Mouse (Mus musculus) CH12.LX (cell line): ENCODE measurements at regions not wholly inside any gene's neighbourhood (a gene's known extent, or its start where the extent isn't known, plus 50 kb on each side); places are given as distances from the start of the nearest gene placed in this dataset.

Experiments used
- BHLHE40 ChIP-seq: IDR thresholded peaks from 2 replicates; pipeline ENCODE4 v1.6.1; 2011; ENCODE audit warnings: mild to moderate bottlenecking, low read depth, low read length, improper control_type of control experiment
- CTCF ChIP-seq, 2 experiments: IDR thresholded peaks in 1 of 2; conservative IDR thresholded peaks in 1 of 2; 2 replicates each; pipeline ENCODE4 v1.5.1; 2011 to 2012; ENCODE audit warnings: low read depth in 2 of 2, low read length in 2 of 2, improper control_type of control experiment in 1 of 2, inconsistent platforms in 1 of 2, mild to moderate bottlenecking in 1 of 2, moderate library complexity in 1 of 2
- E2F4 ChIP-seq: IDR thresholded peaks from 2 replicates; pipeline ENCODE4 v1.6.1; 2011; ENCODE audit warnings: low read depth, low read length, improper control_type of control experiment; ENCODE audit not compliant: insufficient replicate concordance
- EP300 ChIP-seq: IDR thresholded peaks from 2 replicates; pipeline ENCODE4 v1.6.1; 2011; ENCODE audit warnings: low read length, improper control_type of control experiment
- ETS1 ChIP-seq: conservative IDR thresholded peaks from 2 replicates; pipeline ENCODE4 v1.6.1; 2012; ENCODE audit warnings: low read depth, mild to moderate bottlenecking, inconsistent platforms, low read length, improper control_type of control experiment, moderate library complexity
- MAFK ChIP-seq: IDR thresholded peaks from 2 replicates; pipeline ENCODE4 v1.6.1; 2011; ENCODE audit warnings: low read length, improper control_type of control experiment; ENCODE audit not compliant: insufficient replicate concordance
- POLR2A ChIP-seq: IDR thresholded peaks from 2 replicates; pipeline ENCODE4 v1.6.1; 2011; ENCODE audit warnings: low read depth, mild to moderate bottlenecking, improper control_type of control experiment, low read length
- TCF12 ChIP-seq: IDR thresholded peaks from 2 replicates; pipeline ENCODE4 v1.6.1; 2014; ENCODE audit warnings: low read depth, mild to moderate bottlenecking, inconsistent platforms, low read length, improper control_type of control experiment
- ZMIZ1 ChIP-seq: IDR thresholded peaks from 2 replicates; pipeline ENCODE4 v1.6.1; 2012; ENCODE audit warnings: low read depth, mild to moderate bottlenecking, inconsistent platforms, low read length, improper control_type of control experiment
- ZNF384 ChIP-seq: IDR thresholded peaks from 2 replicates; pipeline ENCODE4 v1.6.1; 2012; ENCODE audit warnings: low read depth, low read length, improper control_type of control experiment, inconsistent platforms

- TF ChIP-seq CTCF (conservative IDR thresholded peaks at IDR 0.05 in 1 of 2, IDR thresholded peaks at IDR 0.05 in 1 of 2; ENCODE audit: low read depth in 2 of 2, low read length in 2 of 2) (no peak), POLR2A (no peak), BHLHE40 (no peak), ZMIZ1 (no peak), E2F4 (no peak), MAFK (no peak), EP300 (no peak), TCF12 (no peak), ZNF384 (no peak), ETS1 (no peak)
Measured at GRCm38 (mm10) chr9:52546071-52546470, 133.5 kb downstream of the AI593442 start.
